Mouse (Mus musculus): ENCODE results near the gene Exoc7. TPM values are rescaled to one million over a fixed set of nuclear protein-coding genes. Genes with fewer than 3 reads are reported as not detected.

Gene Exoc7
- polyA plus RNA-seq, 1 experiment from 2014 or later = 114 TPM

DNA sequence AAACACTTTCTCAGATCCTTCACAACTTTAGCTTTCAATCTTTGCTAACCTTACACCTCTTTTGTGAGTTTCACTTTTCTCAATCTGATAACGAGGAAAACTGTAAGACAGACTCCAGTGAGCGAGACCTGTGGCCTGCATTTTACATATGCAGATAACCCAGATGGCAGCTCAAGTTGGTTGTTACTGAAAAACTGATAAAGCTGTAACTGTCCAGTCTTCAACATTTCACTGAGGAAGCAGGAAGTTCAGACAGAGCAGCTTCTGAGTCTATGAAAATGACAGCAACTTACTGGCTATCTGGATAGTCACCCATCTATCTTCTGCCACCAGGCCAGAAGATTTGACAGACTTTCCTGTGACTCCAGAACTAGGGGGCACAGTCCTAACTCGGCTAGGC, 2.6 kb upstream of the Exoc7 start:
- Histone ChIP-seq H3K4me2 (replicated peaks) (no peak overlapping the region), H3K36me3 (peaks cover 6% of the 10 kb centered on the region), H3K27me3 (no peaks in the 10 kb centered on the region), H3K9me3 (no peaks in the 10 kb centered on the region), H3K4me1 (peaks cover 20% of the 10 kb centered on the region), H3K4me3 (no peak overlapping the region), H3K9ac (replicated peaks) (no peak overlapping the region), H3K27ac (replicated peaks) (no peak overlapping the region)
- WGBS = 80% methylated on average over 3 of the region's 3 CpGs
- ATAC-seq (replicated peaks) = no peak

DNA sequence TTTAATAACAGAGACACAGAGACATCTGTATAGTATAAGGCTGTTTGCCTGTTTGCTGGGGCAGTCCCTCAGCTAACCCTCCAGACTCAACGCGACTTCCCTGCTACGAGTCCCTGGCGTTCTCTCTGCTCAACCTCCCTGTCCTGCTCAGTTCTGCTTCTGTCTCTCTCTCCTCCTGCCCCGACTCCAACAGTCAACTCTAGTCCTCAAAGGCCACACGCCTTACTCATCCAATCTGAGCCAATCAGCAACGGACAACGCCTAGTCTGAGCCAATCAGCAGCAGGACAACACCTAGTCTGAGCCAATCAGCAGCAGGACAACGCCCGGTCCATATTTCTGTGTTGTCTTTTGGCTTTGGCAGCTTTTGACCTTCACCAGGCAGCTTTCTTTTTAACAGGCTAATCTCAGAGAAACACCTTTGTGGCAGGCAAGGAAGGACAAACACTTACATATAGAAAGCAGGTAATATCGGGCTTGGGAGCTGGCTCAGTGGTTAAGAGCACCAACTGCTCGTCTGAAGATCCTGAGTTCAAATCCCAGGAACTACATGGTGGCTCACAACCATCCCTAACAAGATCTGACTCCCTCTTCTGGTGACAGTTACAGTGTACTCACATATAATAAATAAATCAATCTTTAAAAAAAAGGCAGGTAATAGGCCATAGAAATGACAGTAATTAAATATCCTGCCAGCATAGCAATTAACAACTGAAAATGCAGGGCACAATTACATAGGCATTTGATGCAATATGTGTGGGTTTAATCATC, 914 bp upstream of the Exoc7 start:
- peaks cover 20% of the 10 kb centered on the region for H3K4me1 ChIP-seq
- 94% methylated on average over 12 of the region's 12 CpGs for whole genome bisulfite sequencing
- H3K9ac ChIP-seq (replicated peaks) = no peak overlapping the region
- H3K36me3 ChIP-seq = peaks cover 22% of the 10 kb centered on the region
- no peak for ATAC-seq (replicated peaks)
- no peaks in the 10 kb centered on the region for H3K27me3 ChIP-seq
- no peaks in the 10 kb centered on the region for H3K9me3 ChIP-seq
- no peak overlapping the region for H3K4me2 ChIP-seq (replicated peaks)
- H3K27ac ChIP-seq (replicated peaks) = no peak overlapping the region
- no peak overlapping the region for H3K4me3 ChIP-seq

DNA sequence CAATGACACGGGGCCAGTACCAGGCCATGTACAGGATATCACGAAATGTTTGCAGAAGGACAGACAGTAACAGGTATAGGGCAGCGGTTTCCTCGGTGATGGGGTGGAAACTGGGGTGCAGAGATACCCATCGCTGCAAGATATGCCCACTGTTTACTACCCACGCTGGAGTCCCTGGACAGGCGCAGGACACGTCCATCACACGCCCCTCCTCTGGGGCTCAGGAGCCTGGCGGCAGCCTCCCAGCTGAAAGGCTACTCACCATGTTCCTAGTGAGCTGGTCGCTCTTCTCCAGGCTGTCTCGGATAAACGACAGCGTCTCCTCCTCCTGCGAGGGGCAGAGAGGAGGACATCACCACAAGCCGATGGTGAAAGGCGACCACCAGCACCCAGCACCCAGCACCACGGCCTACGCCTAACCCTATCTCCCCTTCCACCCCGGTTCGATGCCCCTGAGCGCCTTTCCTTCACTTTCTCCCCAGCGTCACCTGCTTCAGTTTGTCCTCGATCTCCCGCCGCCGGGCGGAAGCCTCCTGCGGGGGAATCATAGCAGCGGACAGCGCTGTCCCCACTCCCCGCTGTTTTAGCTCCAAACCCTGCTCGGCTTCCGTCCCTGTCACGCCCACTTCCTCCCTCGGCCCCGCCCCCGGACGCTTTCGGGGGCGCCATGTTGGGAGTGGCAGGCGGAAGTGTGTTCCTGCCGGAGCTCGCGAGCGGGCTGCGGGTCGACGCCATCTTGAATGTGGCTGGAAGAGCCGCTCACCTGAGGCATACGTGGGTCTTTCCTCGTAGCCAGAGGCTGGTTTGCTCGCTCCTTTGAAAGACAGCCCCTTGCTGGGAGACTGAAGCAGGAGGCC, 679 bp downstream of the Exoc7 start:
- peaks cover 19% of the 10 kb centered on the region for H3K4me1 ChIP-seq
- H3K36me3 ChIP-seq = peaks cover 34% of the 10 kb centered on the region
- peak overlapping the region; percentile 81 for H3K9ac ChIP-seq (replicated peaks)
- WGBS = 1% methylated on average over 53 of the region's 53 CpGs
- H3K27me3 ChIP-seq = no peaks in the 10 kb centered on the region
- ATAC-seq (replicated peaks) = peak; percentile 92
- peak overlapping the region; percentile 69 for H3K27ac ChIP-seq (replicated peaks)
- no peaks in the 10 kb centered on the region for H3K9me3 ChIP-seq
- H3K4me3 ChIP-seq = peak overlapping the region; percentile 76
- peak overlapping the region; percentile 84 for H3K4me2 ChIP-seq (replicated peaks)

DNA sequence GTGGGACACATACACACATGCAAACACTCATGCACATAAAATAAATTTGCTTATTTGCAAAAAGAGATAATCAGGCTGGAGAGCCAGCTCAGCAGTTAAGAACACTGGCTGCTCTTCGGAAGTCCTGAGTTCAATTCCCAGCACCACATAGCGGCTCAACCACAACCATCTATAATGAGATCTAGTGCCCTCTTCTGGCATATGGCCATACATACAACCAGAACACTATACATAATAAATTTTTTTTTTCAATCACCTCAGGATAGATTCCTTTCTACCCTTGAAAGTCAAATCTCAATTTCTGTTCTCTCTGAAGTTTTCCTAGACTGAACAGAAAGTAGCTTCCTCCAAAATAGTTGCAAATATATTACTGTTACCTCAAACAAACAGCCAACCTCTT, 1.6 kb downstream of the Exoc7 start:
- no peak overlapping the region for H3K27ac ChIP-seq (replicated peaks)
- H3K4me3 ChIP-seq = peak overlapping the region; percentile 76
- WGBS = 96% methylated on average over 2 of the region's 2 CpGs
- H3K4me1 ChIP-seq = peaks cover 14% of the 10 kb centered on the region
- no peaks in the 10 kb centered on the region for H3K27me3 ChIP-seq
- no peaks in the 10 kb centered on the region for H3K9me3 ChIP-seq
- peak overlapping the region; percentile 84 for H3K4me2 ChIP-seq (replicated peaks)
- peaks cover 44% of the 10 kb centered on the region for H3K36me3 ChIP-seq
- no peak for ATAC-seq (replicated peaks)
- no peak overlapping the region for H3K9ac ChIP-seq (replicated peaks)

DNA sequence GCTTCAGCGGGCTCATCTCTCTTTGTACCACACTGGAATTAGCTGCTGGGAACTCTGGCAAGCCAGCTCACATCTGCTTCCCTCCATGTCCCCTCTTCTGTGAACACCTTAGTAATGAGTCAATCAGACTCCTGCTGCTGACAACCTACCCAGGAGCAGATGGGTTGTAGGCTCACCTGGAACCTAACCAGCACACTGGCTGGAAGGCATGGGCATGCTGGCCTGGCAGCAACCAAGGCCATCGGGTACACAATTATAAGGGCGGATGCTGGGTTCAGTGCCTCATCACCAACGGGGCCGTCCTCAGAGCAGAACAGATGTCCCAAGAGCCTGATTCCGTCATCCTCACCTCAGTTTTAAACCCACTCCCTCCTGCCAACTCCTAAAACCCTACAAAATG, 8.4 kb downstream of the Exoc7 start:
- Histone ChIP-seq H3K4me1 (no peaks in the 10 kb centered on the region), H3K27me3 (no peaks in the 10 kb centered on the region), H3K9ac (replicated peaks) (no peak overlapping the region), H3K36me3 (peaks cover 78% of the 10 kb centered on the region), H3K4me3 (no peak overlapping the region), H3K27ac (replicated peaks) (no peak overlapping the region), H3K4me2 (replicated peaks) (no peak overlapping the region), H3K9me3 (no peaks in the 10 kb centered on the region)
- ATAC-seq (replicated peaks) = no peak
- WGBS = 94% methylated on average over 6 of the region's 6 CpGs

DNA sequence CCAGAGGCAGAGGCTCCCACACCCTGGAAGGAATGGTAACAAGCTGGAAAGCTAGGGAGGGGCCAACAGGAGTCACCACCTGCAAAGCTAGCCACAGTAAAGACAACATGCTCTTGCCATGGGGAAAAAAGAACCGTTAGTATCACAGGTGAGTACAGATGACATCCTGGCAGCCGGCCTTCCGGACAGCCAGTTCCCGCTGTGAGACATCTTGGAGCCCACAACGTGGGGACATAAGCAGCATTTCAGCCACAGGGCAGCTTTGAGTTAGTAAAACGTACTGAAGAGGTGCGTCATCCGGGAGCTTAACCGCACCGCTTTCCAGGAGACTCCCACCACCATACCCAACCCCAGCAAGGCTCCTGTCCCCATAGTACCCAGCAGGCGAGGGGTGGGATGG, 8.8 kb downstream of the Exoc7 start:
- Histone ChIP-seq H3K9me3 (no peaks in the 10 kb centered on the region), H3K4me3 (no peak overlapping the region), H3K27me3 (no peaks in the 10 kb centered on the region), H3K36me3 (peaks cover 74% of the 10 kb centered on the region), H3K4me1 (no peaks in the 10 kb centered on the region), H3K27ac (replicated peaks) (no peak overlapping the region), H3K9ac (replicated peaks) (no peak overlapping the region), H3K4me2 (replicated peaks) (no peak overlapping the region)
- ATAC-seq (replicated peaks) = no peak
- 85% methylated on average over 11 of the region's 11 CpGs for WGBS

DNA sequence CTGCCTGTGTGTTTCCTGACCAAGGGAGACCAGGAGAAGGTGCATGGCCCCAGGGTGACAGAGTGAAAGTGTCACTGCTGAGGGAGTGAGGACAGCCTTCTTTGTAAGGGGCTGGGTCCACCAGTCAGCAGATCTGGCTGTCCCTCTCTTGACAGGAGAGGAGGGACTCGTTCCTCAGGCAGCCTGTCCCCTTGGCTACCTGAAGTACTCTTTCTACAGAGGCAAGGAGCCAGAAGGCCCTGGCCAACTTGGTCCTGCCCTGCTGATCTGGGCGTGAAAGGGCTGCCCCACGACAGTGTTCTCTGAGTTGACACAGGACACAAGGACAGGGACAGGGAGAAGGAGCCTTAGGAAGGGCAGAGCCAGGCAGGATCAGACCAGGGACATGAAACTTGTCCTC, 10.0 kb downstream of the Exoc7 start:
- Histone ChIP-seq H3K4me2 (replicated peaks) (no peak overlapping the region), H3K4me3 (no peak overlapping the region), H3K9ac (replicated peaks) (no peak overlapping the region), H3K27ac (replicated peaks) (no peak overlapping the region), H3K9me3 (no peaks in the 10 kb centered on the region), H3K27me3 (no peaks in the 10 kb centered on the region), H3K4me1 (no peaks in the 10 kb centered on the region), H3K36me3 (peaks cover 75% of the 10 kb centered on the region)
- WGBS = 81% methylated on average over 3 of the region's 3 CpGs
- ATAC-seq (replicated peaks) = no peak

DNA sequence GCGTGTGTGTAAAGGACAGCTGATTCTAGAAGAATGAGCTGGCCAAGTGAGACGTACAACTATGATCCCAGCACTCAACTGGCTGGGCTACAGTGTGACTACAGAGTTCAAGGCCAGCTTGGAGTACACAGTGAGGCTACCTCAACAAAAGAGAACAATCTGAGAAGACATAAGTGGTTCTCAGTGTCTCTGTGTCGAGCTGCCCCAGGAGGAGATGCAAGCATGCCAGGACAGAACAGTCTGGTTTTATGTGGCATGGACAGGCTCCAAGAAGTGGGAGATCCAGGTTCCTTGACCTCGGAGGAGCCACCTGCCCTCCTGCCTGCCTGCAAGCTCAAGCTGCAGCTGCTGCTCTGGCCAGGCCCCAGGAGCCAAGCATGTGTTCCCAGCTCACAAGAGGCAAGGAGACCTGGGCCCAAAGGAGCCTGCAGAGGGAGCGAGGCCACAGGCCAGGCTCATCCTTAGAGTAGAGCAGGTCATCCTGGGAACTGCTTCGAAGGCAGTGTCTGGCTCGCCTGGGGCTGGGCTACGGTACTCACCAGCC, 10.8 kb downstream of the Exoc7 start:
- ATAC-seq (replicated peaks) = no peak
- H3K4me1 ChIP-seq = no peaks in the 10 kb centered on the region

DNA sequence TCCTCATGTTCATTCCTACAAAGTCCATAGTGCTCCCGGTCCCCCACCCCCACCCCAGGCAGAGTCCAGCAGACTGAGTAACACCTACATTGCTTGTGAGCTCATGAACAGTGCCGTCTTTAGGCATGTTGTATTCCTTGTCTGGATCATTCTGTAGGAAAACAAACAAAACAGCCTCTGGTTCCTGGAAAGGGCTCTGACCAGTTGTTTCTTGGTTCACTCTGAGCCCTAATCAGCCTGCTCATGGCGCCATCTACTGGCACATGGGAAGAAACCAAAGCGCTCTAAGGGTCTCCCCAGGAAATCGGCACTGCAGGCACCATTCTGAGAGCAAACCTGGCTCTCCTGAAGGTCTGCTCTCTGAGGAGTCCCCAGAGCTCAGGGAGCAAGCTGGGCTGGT, 12.7 kb downstream of the Exoc7 start:
- Histone ChIP-seq H3K4me3 (no peak overlapping the region), H3K4me2 (replicated peaks) (no peak overlapping the region), H3K9ac (replicated peaks) (no peak overlapping the region), H3K4me1 (no peaks in the 10 kb centered on the region), H3K9me3 (no peaks in the 10 kb centered on the region), H3K27me3 (no peaks in the 10 kb centered on the region), H3K36me3 (peaks cover 72% of the 10 kb centered on the region), H3K27ac (replicated peaks) (no peak overlapping the region)
- ATAC-seq (replicated peaks) = 0 out of 2 replicates have a peak, but pooled peaks have one; percentile 37
- 33% methylated on average over 5 of the region's 5 CpGs for WGBS

More for the DNA sequence above, 10.8 kb downstream of the Exoc7 start:
- WGBS = 91% methylated on average over 8 of the region's 8 CpGs
- Histone ChIP-seq H3K27me3 (no peaks in the 10 kb centered on the region), H3K4me3 (no peak overlapping the region), H3K9ac (replicated peaks) (no peak overlapping the region), H3K27ac (replicated peaks) (no peak overlapping the region), H3K9me3 (no peaks in the 10 kb centered on the region), H3K36me3 (peaks cover 73% of the 10 kb centered on the region), H3K4me2 (replicated peaks) (no peak overlapping the region)

DNA sequence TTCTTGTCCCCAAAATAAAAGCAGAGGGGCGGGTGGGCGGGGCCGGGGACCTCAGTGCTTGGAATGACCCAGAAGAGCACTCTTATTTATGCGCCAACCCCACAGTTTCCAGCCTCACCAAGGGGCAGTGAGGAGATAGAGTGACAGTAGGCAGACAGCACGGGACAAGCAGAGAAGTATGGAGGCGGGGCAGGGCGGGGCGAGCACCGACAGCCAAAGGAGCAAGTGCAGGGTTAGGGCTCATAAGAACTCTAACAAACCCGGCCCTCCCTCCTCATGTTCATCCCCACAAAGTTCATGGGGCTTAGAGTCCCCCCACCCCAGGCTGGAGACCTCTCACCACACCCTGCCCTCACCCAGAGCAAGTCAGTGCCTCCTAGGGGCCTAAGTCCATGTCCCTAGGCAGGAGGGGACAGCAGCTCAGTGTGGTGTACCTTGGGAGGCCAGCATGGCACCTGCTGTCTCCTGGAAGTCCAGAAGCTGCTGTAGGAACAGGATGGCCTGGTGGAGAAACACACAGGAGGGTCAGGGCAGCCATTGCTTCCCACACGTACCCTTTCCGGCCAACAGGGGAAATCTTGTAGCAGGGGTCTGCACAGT, 13.4 kb downstream of the Exoc7 start:
- no peak; the same call in 1 of the 2 replicates for ATAC-seq (replicated peaks)

DNA sequence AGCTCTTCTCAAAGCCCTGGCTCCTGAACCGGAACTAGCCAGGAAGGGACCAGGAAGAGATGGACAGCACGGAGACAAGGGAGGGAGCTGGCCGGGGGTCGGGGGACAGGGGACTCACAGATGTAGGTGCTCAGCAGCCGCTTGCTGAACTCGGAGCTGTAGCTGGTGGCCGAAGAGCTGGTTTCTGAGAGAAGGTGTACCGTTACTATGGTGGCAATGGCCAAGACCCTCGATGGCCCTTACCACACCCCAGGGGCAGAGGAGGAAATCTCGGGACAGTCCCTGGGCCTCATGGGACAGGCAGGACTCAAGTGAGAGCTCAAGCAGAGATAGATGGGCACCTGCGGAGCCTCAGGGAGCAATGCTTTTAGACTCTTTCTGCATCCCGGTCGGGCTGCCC, 14.6 kb downstream of the Exoc7 start:
- no peak for ATAC-seq (replicated peaks)
- no peak overlapping the region for H3K27ac ChIP-seq (replicated peaks)
- no peaks in the 10 kb centered on the region for H3K4me1 ChIP-seq
- WGBS = 92% methylated on average over 13 of the region's 13 CpGs
- no peak overlapping the region for H3K9ac ChIP-seq (replicated peaks)
- H3K4me2 ChIP-seq (replicated peaks) = no peak overlapping the region
- no peaks in the 10 kb centered on the region for H3K27me3 ChIP-seq
- no peak overlapping the region for H3K4me3 ChIP-seq
- H3K9me3 ChIP-seq = no peaks in the 10 kb centered on the region
- peaks cover 77% of the 10 kb centered on the region for H3K36me3 ChIP-seq

More for the DNA sequence above, 13.4 kb downstream of the Exoc7 start:
- Histone ChIP-seq H3K9ac (replicated peaks) (no peak overlapping the region), H3K27me3 (no peaks in the 10 kb centered on the region), H3K4me3 (no peak overlapping the region), H3K9me3 (no peaks in the 10 kb centered on the region), H3K36me3 (peaks cover 72% of the 10 kb centered on the region), H3K4me1 (no peaks in the 10 kb centered on the region), H3K27ac (replicated peaks) (no peak overlapping the region), H3K4me2 (replicated peaks) (no peak overlapping the region)
- 84% methylated on average over 12 of the region's 12 CpGs for WGBS

DNA sequence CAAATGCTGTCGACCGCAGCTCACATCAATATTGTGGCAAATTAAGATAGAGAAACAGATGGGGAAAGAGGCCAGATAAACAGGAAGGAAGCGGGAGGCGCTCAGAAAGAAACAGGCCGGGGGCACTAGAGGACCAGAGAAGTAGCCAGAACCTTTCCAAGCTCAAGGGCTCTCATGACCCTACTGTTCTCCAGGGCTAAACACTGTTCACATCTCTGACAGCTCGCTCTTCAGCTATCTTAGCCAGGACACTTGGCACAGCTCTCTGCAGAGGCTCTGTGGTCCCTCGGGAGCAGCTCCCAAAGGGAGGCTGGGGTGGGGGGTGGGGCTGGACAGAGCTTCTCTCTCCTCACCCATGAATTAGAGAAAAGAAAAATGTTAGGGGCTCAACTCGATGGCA, 16.5 kb downstream of the Exoc7 start:
- H3K4me1 ChIP-seq = no peaks in the 10 kb centered on the region
- H3K27me3 ChIP-seq = no peaks in the 10 kb centered on the region
- no peak overlapping the region for H3K27ac ChIP-seq (replicated peaks)
- H3K9me3 ChIP-seq = no peaks in the 10 kb centered on the region
- no peak overlapping the region for H3K4me2 ChIP-seq (replicated peaks)
- H3K36me3 ChIP-seq = peaks cover 68% of the 10 kb centered on the region
- H3K4me3 ChIP-seq = no peak overlapping the region
- no peak for ATAC-seq (replicated peaks)
- WGBS = 75% methylated on average over 8 of the region's 8 CpGs
- no peak overlapping the region for H3K9ac ChIP-seq (replicated peaks)

Data from forebrain, embryonic 15.5 days (tissue).